37 mouse cellular contexts compared by ENCODE assay signal in the genomic region with DNA sequence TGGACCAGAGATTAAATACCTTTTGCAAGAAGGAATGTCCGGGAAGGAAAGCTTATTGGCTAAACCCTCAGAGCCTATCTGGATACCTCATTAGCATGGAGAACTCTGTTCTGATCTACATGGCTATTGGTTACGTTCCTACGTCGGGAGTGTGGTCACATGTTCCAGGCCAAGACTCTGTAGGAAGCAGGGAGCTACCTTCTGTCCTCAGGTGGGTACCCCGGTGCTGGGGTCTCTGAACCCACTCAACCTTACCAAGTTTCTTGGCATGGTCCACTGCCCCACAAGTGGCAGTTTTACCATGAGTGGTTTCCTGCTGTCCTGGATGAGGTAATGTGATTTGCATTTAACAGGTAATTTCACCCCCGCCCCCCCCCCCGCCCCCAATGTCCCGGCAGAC. TPM values are rescaled to one million over a fixed set of nuclear protein-coding genes. Genes with fewer than 3 reads are reported as not detected.
"Had no signal": no experiment of that assay in that cellular context is flagged by ENCODE, and none has a peak within 500 bp of the region (broad histone marks: within the 10 kb centered on the region; RNA-seq: fewer than 3 reads in every experiment).

No protein-coding gene starts in this region.

- H3K4me1 ChIP-seq: embryonic facial prominence, embryonic 12.5 days; embryonic facial prominence, embryonic 15.5 days; forebrain, embryonic 12.5 days; forebrain, embryonic 13.5 days had no signal

- DNase-seq: cerebellum, adult 2 months; cerebellum, adult 8-10 months; cerebellum, adult 9-10 months; cerebellum, adult 9-11 months; cerebellum, postnatal 10 days; cerebellum, postnatal 14 days; cerebellum, postnatal 25 days; cerebellum, postnatal 36 days; embryo, embryonic 11 days; gastrocnemius, adult 2 months; gastrocnemius, postnatal 10 days; gastrocnemius, postnatal 14 days; gastrocnemius, postnatal 25 days; gastrocnemius, postnatal 36 days; heart, adult 18-20 months had no signal

- ATAC-seq: forebrain, embryonic 13.5 days; forebrain, embryonic 14.5 days; forebrain, embryonic 15.5 days had no signal

- H3K9ac ChIP-seq: embryonic facial prominence, embryonic 12.5 days; embryonic facial prominence, embryonic 13.5 days; embryonic facial prominence, embryonic 15.5 days; forebrain, embryonic 12.5 days; forebrain, embryonic 13.5 days; forebrain, embryonic 15.5 days; forebrain, postnatal 0 days had no signal

- H3K27me3 ChIP-seq: forebrain, embryonic 13.5 days had no signal

- H3K9me3 ChIP-seq: embryonic facial prominence, embryonic 10.5 days; embryonic facial prominence, embryonic 12.5 days; embryonic facial prominence, embryonic 13.5 days; embryonic facial prominence, embryonic 15.5 days; forebrain, embryonic 10.5 days; forebrain, embryonic 12.5 days; forebrain, embryonic 13.5 days; forebrain, embryonic 15.5 days had no signal

- H3K4me2 ChIP-seq: embryonic facial prominence, embryonic 12.5 days; embryonic facial prominence, embryonic 13.5 days; embryonic facial prominence, embryonic 15.5 days; forebrain, embryonic 12.5 days; forebrain, embryonic 13.5 days; forebrain, embryonic 15.5 days had no signal

- H3K36me3 ChIP-seq: embryonic facial prominence, embryonic 10.5 days; embryonic facial prominence, embryonic 12.5 days; embryonic facial prominence, embryonic 13.5 days; embryonic facial prominence, embryonic 15.5 days; forebrain, embryonic 10.5 days; forebrain, embryonic 12.5 days; forebrain, embryonic 15.5 days had no signal

- H3K4me3 ChIP-seq: embryonic facial prominence, embryonic 10.5 days; embryonic facial prominence, embryonic 12.5 days; embryonic facial prominence, embryonic 13.5 days; embryonic facial prominence, embryonic 15.5 days; erythroblast, embryonic 14.5 days; forebrain, embryonic 10.5 days; forebrain, embryonic 12.5 days; forebrain, embryonic 13.5 days; forebrain, embryonic 15.5 days; gastrocnemius, adult 2 months had no signal

- H3K27ac ChIP-seq: embryonic facial prominence, embryonic 10.5 days; embryonic facial prominence, embryonic 12.5 days; embryonic facial prominence, embryonic 13.5 days; embryonic facial prominence, embryonic 15.5 days; forebrain, embryonic 10.5 days; forebrain, embryonic 12.5 days; forebrain, embryonic 13.5 days; forebrain, embryonic 15.5 days; gastrocnemius, adult 2 months had no signal

RNA-seq across cellular contexts. Expression of a gene that starts 4.2 kb away (rescaled TPM):
- total RNA-seq: common myeloid progenitor, adult 5-6 weeks; forebrain, postnatal 0 days; gastrocnemius, adult 18-20 months; gastrocnemius, adult 2 months; gastrocnemius, adult 8-10 months; gastrocnemius, postnatal 14 days; gastrocnemius, postnatal 25 days; gastrocnemius, postnatal 36 days; granulocyte monocyte progenitor cell, adult 5-6 weeks had no signal
- polyA plus RNA-seq: embryonic facial prominence, embryonic 10.5 days; embryonic facial prominence, embryonic 11.5 days; embryonic facial prominence, embryonic 12.5 days; erythroblast, embryonic 14.5 days; forebrain, embryonic 10.5 days; forebrain, embryonic 11.5 days; forebrain, embryonic 12.5 days; forebrain, embryonic 13.5 days; forebrain, embryonic 14.5 days; forebrain, embryonic 15.5 days; forebrain, embryonic 16.5 days; forebrain, postnatal 0 days had no signal

RNA-seq across cellular contexts. Expression of a gene that starts 37.6 kb away (rescaled TPM):
- total RNA-seq: common myeloid progenitor, adult 5-6 weeks; gastrocnemius, adult 18-20 months; gastrocnemius, adult 2 months; gastrocnemius, adult 8-10 months; gastrocnemius, postnatal 10 days; gastrocnemius, postnatal 14 days; gastrocnemius, postnatal 25 days; gastrocnemius, postnatal 36 days; gastrocnemius, postnatal 4 days; granulocyte monocyte progenitor cell, adult 5-6 weeks had no signal
- polyA plus RNA-seq: cerebellum, adult 2 months; embryonic facial prominence, embryonic 10.5 days; embryonic facial prominence, embryonic 11.5 days; embryonic facial prominence, embryonic 12.5 days; embryonic facial prominence, embryonic 13.5 days; erythroblast, embryonic 14.5 days; forebrain, embryonic 10.5 days had no signal

RNA-seq across cellular contexts. Expression of a gene that starts 43.6 kb away (rescaled TPM):
- polyA plus RNA-seq: erythroblast, embryonic 14.5 days had no signal

RNA-seq across cellular contexts. Expression of a gene that starts 50.5 kb away (rescaled TPM):
- total RNA-seq: common myeloid progenitor, adult 5-6 weeks; forebrain, postnatal 0 days; gastrocnemius, adult 18-20 months; gastrocnemius, adult 2 months; gastrocnemius, adult 8-10 months; gastrocnemius, postnatal 10 days; gastrocnemius, postnatal 14 days; gastrocnemius, postnatal 25 days; gastrocnemius, postnatal 36 days; gastrocnemius, postnatal 4 days; granulocyte monocyte progenitor cell, adult 5-6 weeks; heart, adult 18-20 months; heart, adult 8-10 months had no signal
- polyA plus RNA-seq: embryonic facial prominence, embryonic 11.5 days; embryonic facial prominence, embryonic 14.5 days; erythroblast, embryonic 14.5 days; forebrain, embryonic 11.5 days; forebrain, embryonic 13.5 days; forebrain, embryonic 14.5 days; forebrain, embryonic 15.5 days; forebrain, postnatal 0 days; gonadal fat pad, adult 2 months had no signal
